Mouse (Mus musculus): ENCODE results near the gene Erfe.

- TF ChIP-seq CTCF (IDR thresholded peaks at IDR 0.05; ENCODE audit: control insufficient read depth, insufficient read depth, low read length) (no peak), POLR2A (IDR thresholded peaks at IDR 0.05; ENCODE audit: borderline replicate concordance, control insufficient read depth, low read depth, low read length) (no peak)
Observed at GRCm38 (mm10) chr1:91413536-91413897, 47.3 kb downstream of the Erfe start.

All from bone marrow, adult 2 months (tissue).